ENCODE assay signal across 1 mouse cellular context in genomic region chr19:4812334-4812949, GRCm38 (mm10).
TF ChIP-seq lines count a peak whose summit lies in the region.

No protein-coding gene starts in this region.

TF ChIP-seq in MEL, 35 proteins besides CTCF, POLR2A, EP300 and RAD21:
- TF ChIP-seq TBP (IDR thresholded peaks at IDR 0.05; ENCODE audit: low read depth, low read length) (peak; percentile 84), MYC (IDR thresholded peaks at IDR 0.05; ENCODE audit: low read depth, low read length) (peak; percentile 80)
